Mouse (Mus musculus) hindlimb bud, embryonic 11.5 days (tissue): ENCODE measurements around the gene Gm4491.
"Not testable (repeated sequence)": the region's sequence is repeated elsewhere in the genome, so short reads cannot be mapped to it uniquely, and the experiment has no call there.

ENCODE experiments used
- DNase-seq: peaks from one replicate; pipeline ENCODE4 v3.0.0-alpha.2; 2012; ENCODE audit warnings: low read depth, low spot score; ENCODE audit errors: extremely low spot score

Gene Gm4491

DNA sequence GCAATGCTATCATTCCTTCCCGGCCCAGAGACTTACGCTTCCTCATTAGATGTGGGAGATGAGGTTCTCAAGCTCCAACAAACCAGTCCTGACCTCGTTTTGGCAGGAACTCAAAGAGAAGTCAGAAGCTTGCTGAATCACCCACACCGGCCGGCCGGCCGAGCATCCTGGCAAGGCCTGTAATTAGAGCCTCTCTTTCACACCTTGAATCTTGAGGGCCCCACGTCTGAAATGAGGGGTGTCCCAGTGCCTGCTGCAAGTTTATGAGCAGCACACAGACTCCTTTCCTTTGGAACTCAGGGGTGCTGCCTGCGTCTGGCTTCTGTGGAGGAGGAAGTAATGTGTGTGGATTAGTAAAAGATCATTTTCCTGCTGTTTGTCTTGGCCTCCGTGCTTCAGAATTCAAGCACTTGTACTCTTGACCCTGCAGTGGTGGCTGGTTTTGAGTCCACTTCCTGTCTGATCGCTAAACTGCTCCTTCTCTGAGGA is 31.5 kb downstream of the Gm4491 start:
- no peak for DNase-seq

- no peak for DNase-seq
Observed at GRCm38 (mm10) chr14:57082863-57083262, 32.8 kb downstream of the Gm4491 start.

- no peak for DNase-seq
Observed at GRCm38 (mm10) chr14:57075537-57075936, 40.1 kb downstream of the Gm4491 start.

DNA sequence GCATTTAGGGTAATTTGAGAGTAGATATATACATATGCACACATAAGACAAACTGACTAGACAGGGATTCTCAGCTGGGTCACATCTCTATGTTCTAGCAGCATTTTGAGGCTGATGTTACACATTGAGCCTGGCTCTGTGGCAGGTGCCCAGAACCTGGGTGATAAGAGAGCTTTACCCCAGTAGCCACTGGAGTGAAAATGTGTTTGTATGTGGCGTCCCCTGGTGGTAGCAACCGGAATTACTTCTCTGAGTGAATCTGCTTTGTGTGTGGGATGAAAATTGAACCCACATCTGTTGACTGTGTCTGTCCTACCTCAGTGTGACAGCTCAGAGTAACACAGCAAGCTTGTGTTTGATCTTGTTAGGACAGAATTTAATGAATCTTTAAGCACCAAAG is 45.8 kb downstream of the Gm4491 start:
- DNase-seq: not testable (repeated sequence)

DNA sequence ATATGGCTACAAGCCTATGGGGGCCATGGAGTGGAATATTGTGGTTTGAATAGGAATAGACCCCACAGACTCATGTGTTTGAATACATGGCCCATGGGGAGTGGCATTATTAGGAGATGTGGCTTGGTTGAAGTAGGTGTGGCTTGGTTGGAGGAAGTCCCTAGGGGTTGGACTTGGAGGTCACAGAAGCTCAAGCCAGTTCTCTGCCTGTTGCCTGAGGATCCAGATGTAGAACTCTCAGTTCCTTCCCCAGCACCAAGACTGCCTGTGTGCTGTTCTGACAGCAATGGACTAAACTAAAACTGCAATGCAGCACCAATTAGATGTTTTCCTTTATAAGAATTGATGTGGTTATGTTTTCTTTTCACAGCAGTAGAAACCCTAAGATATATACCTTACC is 49.6 kb downstream of the Gm4491 start:
- no peak for DNase-seq
